Mouse (Mus musculus) small intestine, adult 2 months (tissue): ENCODE measurements around the gene Slc16a13.

Experiments
- CTCF ChIP-seq: fragments of 200-500 bp; IDR thresholded peaks from 2 replicates; pipeline ENCODE4 v1.5.1; 2012; ENCODE audit warnings: low read depth, mild to moderate bottlenecking, control low read depth, inconsistent platforms, low read length, moderate library complexity, mixed read lengths; ENCODE audit not compliant: insufficient replicate concordance, insufficient read length; ENCODE audit errors: extremely low read depth
- POLR2A ChIP-seq: fragments of 200-500 bp; IDR thresholded peaks from 2 replicates; pipeline ENCODE4 v1.6.1; 2012; ENCODE audit warnings: low read depth, mild to moderate bottlenecking, control low read depth, inconsistent platforms, low read length, moderate library complexity

DNA sequence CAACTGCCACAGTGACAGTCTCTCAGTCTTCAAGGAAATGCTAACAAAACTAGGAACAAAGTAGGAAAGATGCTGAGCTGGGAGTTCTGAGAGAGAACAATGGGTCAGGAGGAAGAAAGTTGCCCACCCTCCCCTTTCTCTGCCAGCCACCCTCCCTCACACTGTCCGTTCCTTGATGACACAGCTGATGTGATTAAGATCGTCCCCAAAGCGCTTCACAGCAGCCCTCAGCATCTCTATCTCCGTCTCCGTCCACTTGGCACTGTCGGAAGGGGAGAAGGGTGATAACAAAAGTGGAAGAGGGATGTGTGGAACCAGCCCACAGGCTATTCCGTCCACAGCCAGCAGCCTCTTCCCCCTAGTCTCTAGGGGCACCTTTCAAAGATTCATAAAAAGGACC lies 15.9 kb upstream of the Slc16a13 start:
- TF ChIP-seq POLR2A (no peak), CTCF (no peak)
